Mouse (Mus musculus) CD4-positive helper T cell, adult 2 months (primary cell): ENCODE measurements around the gene Lypd6b.

Source experiments
- DNase-seq: peaks from one replicate; pipeline ENCODE4 v3.0.0-alpha.2; 2012; ENCODE audit warnings: low read depth, missing footprints, low spot score

Lypd6b gene

GRCm38 (mm10) chr2:49770440-49770839 lies 17.0 kb upstream of the Lypd6b start:
- DNase-seq = no peak

DNA sequence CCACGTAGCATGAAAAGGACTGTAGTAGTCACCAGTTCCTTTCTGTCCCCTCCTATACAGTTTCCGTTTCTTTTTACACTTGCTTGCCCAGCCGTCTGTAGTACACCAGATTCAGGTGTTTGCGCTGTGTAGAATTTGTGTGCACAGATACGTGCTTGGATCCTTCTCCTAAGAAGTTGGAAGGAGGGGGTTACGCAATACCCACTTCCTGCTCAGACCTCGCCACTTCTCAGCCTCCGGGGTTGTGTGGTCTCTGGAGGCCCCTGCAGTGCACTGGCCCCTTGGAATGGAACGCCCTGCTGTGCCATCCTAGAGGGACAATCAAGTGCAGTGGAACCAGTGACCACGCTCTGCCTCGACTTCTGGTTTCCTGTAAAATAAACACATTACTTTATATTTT lies 16.3 kb upstream of the Lypd6b start:
- DNase-seq = no peak

- no peak for DNase-seq
Measured at GRCm38 (mm10) chr2:49773194-49773931, 14.1 kb upstream of the Lypd6b start.

DNA sequence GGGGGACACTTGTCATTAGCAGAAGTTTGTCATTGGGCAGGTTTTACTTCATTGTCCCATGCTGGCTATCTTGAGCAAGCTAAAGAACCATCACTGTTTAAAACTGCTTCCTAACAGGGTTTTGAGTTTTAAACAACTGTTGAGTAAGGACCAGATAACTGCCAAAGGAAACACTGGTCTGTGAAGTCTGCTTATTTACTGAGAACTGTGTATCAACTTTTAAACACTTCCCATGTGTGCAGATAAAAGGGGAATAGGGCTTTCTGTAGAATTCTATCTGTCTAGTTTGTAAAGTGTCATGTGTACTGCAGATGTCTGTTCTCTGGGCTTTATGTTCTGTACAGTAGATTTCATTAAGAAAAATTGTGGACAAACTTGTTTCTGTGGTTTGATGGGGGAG lies 13.3 kb upstream of the Lypd6b start:
- DNase-seq = no peak

- DNase-seq = no peak
Measured at GRCm38 (mm10) chr2:49775187-49775586, 12.3 kb upstream of the Lypd6b start.

GRCm38 (mm10) chr2:49775735-49776134 lies 11.8 kb upstream of the Lypd6b start:
- DNase-seq = no peak

DNA sequence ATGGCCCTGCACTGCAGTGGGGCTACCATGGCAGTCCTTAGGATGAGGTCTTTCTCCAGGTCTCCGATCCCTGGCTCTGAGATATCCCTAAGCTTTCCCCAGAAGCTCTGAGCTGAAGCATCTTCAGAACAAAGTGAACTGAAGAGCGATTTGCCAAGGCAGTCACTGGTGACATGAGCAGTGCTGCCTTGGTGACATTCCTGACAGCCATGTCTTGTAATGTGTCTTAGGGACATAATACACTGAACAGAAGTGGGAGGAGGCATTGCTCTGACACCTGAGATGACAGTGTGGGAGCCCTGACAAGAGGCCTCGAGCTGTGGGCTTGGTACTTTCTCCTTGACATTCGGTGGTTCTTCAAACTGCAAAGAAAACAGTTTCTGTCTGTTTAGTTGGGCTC lies 11.1 kb upstream of the Lypd6b start:
- no peak for DNase-seq

GRCm38 (mm10) chr2:49788051-49788418 lies 547 bp downstream of the Lypd6b start:
- no peak for DNase-seq

- no peak for DNase-seq
Measured at GRCm38 (mm10) chr2:49788643-49789042, 1.2 kb downstream of the Lypd6b start.

DNA sequence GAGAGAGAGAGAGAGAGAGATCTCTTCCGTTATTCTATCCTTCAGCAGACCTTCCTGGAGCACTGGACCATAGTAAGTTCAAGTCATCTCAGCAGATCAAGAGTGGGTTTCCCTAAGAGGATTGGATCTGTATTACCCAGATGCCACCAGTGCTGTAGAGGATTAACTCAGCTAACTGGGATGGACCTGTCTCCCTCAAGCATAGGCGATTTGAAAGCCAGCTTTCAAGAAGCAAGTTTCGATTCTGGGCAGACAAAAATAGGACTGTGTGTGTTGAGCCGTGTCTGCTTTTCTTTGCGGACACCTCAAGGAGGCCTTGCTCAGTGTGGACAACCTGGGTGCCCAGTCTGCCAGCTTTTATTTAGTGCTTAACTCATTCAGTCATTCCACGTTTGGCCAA lies 1.6 kb downstream of the Lypd6b start:
- no peak for DNase-seq

DNA sequence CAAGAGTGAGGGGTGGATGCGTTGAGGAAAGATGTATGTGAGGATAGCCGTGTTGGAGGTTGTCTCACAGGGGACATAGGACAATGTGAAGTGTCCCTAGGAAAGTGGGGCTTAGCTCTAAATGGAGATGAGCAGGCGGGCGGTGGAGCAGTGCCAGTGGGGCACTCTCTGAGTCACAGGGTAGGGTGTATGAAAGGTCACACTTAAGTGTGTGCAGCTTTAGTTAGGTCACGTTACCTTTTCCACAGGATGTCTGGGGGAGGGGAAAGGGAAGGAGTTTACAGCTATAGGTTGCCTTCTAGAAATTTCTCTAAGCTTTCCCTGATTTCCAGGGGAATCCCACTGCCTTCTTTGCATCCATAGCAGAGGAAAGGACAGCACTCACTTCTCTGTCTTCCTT lies 2.0 kb downstream of the Lypd6b start:
- no peak for DNase-seq

- DNase-seq = no peak
Measured at GRCm38 (mm10) chr2:49797444-49798143, 10.1 kb downstream of the Lypd6b start.

DNA sequence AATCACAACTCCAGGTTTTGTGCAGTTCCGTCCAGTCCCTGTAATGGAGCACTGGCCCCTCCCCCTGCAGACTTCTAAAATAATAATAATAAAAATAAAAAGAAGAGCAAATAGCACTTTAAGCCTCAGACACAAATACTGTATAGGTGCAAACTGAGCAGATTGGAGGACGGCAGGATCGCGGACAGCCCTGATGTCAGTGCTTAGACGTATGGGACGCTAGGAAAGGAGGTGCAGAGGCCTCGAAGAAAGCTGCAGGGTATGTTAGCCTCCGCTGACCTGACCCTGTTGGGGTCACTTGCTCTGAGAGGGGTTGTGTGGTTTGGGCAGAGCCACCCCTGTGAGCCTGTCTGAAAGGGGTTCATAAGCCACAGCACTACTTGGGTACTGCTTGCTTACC lies 17.0 kb downstream of the Lypd6b start:
- DNase-seq = no peak

DNA sequence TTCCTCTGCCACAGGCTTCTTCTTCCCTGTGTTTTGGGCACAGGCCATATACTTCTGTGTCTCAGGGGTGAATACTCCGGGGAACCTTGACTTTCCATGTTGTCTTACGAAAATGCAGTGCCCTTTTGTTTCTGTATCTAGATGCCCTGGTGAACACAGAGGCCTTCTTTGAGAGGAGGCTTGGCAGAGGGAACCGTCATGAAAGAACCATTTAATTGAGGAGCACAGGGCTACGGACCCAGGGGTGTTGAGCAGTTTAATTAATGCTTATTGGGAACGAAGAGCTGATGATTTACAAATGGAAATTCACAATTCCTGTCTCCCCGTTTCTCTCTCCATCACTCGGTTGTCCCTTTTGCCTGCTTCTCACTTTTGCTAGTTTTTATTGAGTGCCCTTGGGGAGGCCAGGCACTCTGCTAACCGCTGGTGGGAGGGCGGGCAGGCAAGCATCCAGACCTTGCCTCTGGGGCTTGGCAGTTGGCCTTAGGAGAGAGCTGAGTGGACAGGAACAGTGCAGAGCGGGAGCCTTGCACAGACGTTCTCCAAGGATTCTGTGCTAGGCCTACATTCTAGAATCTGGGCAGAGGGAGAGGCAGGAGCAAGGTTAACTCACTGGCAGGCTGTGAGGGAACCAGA lies 18.4 kb downstream of the Lypd6b start:
- DNase-seq = no peak

DNA sequence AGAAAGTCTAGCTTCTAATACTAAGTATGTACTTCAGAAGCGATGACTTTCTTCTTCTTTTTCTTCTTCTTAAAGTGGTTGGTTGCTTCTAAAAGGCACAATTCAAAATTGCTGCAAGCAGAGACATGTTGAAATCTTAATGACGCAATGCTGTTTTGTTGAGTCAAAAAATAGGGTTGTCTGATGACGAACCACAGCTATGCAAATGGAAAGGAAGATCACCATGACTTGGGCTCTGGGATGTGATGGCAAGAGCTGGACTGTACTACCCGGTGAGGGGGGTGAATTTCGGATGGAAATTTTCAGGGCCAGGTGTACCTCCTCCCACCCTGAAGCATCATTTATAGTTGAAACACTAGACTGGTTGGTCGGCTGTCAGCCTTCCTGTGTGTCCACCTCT lies 22.0 kb downstream of the Lypd6b start:
- no peak for DNase-seq

GRCm38 (mm10) chr2:49811420-49811819 lies 23.9 kb downstream of the Lypd6b start:
- no peak for DNase-seq

- DNase-seq = no peak
Measured at GRCm38 (mm10) chr2:49811871-49812363, 24.4 kb downstream of the Lypd6b start.

DNA sequence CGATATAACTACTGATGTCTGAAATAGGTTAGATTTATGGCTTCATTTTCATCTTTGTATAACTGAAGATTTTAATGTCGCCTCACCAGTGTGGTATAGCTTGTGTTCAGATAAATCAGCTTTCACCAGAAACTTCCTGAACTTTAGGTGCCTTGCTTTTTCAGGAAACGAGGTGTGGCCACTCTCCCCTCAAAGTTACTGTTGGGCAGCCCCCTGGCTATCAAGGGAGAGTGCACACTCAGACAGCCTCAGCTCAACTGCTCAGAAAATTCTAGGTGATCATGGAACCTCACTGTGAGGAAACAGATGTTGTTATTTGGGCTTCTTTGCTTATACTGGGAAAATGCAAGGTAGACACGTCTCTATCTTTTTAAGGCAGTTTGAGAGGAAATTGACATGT lies 25.7 kb downstream of the Lypd6b start:
- no peak for DNase-seq

DNA sequence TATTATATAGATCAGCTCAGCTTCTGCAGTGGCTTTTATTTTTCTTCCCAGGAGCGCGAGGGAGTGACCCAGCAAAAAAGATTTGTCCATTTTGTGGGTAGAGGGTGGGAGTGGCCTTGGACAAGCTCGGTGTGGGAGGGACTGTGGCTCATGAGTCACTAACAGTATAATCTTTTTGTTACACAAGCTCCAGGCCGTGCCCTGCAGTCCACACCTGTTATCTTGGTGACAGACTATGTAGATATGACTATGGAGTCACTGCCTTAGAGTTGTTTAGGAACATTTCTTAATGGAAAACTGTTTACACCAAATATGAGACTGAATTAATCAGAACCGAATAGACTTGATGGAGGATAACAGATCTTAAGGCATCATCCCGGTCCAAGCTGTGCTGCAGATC lies 26.5 kb downstream of the Lypd6b start:
- no peak for DNase-seq

- DNase-seq = no peak
Measured at GRCm38 (mm10) chr2:49815696-49816320, 28.3 kb downstream of the Lypd6b start.

DNA sequence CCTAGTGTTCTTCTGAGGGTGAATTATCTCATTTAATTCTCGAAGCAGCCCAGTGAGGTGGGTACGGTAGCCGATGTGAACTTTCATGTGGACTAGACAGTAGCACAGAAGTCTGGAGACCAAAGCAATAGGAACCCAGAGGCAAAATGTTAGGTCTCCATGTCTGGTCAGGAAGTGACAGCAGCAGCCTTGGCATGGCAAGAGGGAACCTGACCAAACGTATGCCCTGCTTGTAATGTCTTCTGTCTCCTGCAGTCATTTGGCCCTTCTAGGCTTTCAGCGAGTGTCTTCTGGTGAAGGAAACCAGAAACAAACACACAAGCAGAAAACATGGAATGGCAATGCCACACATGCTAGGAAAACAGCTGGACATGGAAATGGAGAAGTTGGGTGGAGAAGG lies 29.1 kb downstream of the Lypd6b start:
- no peak for DNase-seq

DNA sequence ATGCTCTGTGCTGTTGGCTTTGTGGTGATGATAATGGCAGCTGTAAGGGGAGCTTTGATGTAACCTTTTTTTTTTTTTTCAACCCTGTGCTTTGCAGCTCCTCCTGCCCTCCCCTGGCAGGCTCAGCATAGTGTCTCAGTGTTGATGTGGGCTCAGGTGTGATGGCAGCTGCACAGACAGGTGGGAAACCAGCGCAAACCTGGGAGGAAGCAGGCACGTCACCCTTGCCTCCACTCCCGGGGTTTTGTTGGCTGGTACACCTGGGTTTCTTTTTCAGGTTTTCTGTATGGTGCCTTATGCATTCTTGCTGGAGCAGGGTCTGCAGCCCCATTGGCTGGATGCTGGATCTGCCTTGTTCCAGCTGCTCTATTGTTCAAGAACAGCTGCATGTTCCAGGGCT lies 29.7 kb downstream of the Lypd6b start:
- no peak for DNase-seq
